Mouse (Mus musculus): ENCODE data around the gene Mvb12b.

GRCm38 (mm10) chr2:33754980-33755632 is 132.6 kb downstream of the Mvb12b start:
- TF ChIP-seq GATA1 (IDR thresholded peaks at IDR 0.05; ENCODE audit: borderline replicate concordance, low read length), result no peak
- no peak for TF ChIP-seq FLI1 (IDR thresholded peaks at IDR 0.05; ENCODE audit: low read length)

Measured in megakaryocyte, embryonic 14.5 days (primary cell).